Mouse (Mus musculus): ENCODE data around the gene Csf1. TPM values are rescaled to one million over a fixed set of nuclear protein-coding genes. Genes with fewer than 3 reads are reported as not detected.

Gene Csf1
- 5.1 TPM for polyA plus RNA-seq (2014; fragmentation: Illumina TruSeq; extraction: RNeasy Lipid Tissue Mini Kit (QIAGEN cat#74804); ENCODE audit: low read depth, low replicate concordance)

GRCm38 (mm10) chr3:107759929-107760581 is at the start of gene Csf1:
Gene Csf1, minus strand, starts transcription at chr3:107760469.

GRCm38 (mm10) chr3:107695948-107696881 is 64.1 kb downstream of the Csf1 start, which contains the start of gene Ahcyl1:
Gene Ahcyl1, minus strand, starts transcription at chr3:107696560.

Other genes with a start within 250 kb of the Csf1 start
- 5.8 TPM for gene Slc6a17, start 242.5 kb downstream of the Csf1 start, polyA plus RNA-seq (2014; fragmentation: Illumina TruSeq; extraction: RNeasy Lipid Tissue Mini Kit (QIAGEN cat#74804); ENCODE audit: low read depth, low replicate concordance)
- not detected for gene Ubl4b, start 205.4 kb downstream of the Csf1 start, polyA plus RNA-seq (2014; fragmentation: Illumina TruSeq; extraction: RNeasy Lipid Tissue Mini Kit (QIAGEN cat#74804); ENCODE audit: low read depth, low replicate concordance)
- gene Alx3, start 165.4 kb downstream of the Csf1 start, polyA plus RNA-seq (2014; fragmentation: Illumina TruSeq; extraction: RNeasy Lipid Tissue Mini Kit (QIAGEN cat#74804); ENCODE audit: low read depth, low replicate concordance), result not detected
- not detected for gene Gm10961, start 129.1 kb downstream of the Csf1 start, polyA plus RNA-seq (2014; fragmentation: Illumina TruSeq; extraction: RNeasy Lipid Tissue Mini Kit (QIAGEN cat#74804); ENCODE audit: low read depth, low replicate concordance)
- gene Strip1, start 128.8 kb downstream of the Csf1 start, polyA plus RNA-seq (2014; fragmentation: Illumina TruSeq; extraction: RNeasy Lipid Tissue Mini Kit (QIAGEN cat#74804); ENCODE audit: low read depth, low replicate concordance), result 4.6 TPM
- 298 TPM for gene Ahcyl1, start 63.9 kb downstream of the Csf1 start, polyA plus RNA-seq (2014; fragmentation: Illumina TruSeq; extraction: RNeasy Lipid Tissue Mini Kit (QIAGEN cat#74804); ENCODE audit: low read depth, low replicate concordance)
- 0.24 TPM for gene Eps8l3, start 116.8 kb upstream of the Csf1 start, polyA plus RNA-seq (2014; fragmentation: Illumina TruSeq; extraction: RNeasy Lipid Tissue Mini Kit (QIAGEN cat#74804); ENCODE audit: low read depth, low replicate concordance)
- gene Gstm5, start 135.4 kb upstream of the Csf1 start, polyA plus RNA-seq (2014; fragmentation: Illumina TruSeq; extraction: RNeasy Lipid Tissue Mini Kit (QIAGEN cat#74804); ENCODE audit: low read depth, low replicate concordance), result 298 TPM
- gene Gstm7, start 171.3 kb upstream of the Csf1 start, polyA plus RNA-seq (2014; fragmentation: Illumina TruSeq; extraction: RNeasy Lipid Tissue Mini Kit (QIAGEN cat#74804); ENCODE audit: low read depth, low replicate concordance), result 4.3 TPM
- 1.2 TPM for gene Gstm6, start 183.3 kb upstream of the Csf1 start, polyA plus RNA-seq (2014; fragmentation: Illumina TruSeq; extraction: RNeasy Lipid Tissue Mini Kit (QIAGEN cat#74804); ENCODE audit: low read depth, low replicate concordance)
- not detected for gene Gstm3, start 208.8 kb upstream of the Csf1 start, polyA plus RNA-seq (2014; fragmentation: Illumina TruSeq; extraction: RNeasy Lipid Tissue Mini Kit (QIAGEN cat#74804); ENCODE audit: low read depth, low replicate concordance)
- gene Gstm2, start 226.0 kb upstream of the Csf1 start, polyA plus RNA-seq (2014; fragmentation: Illumina TruSeq; extraction: RNeasy Lipid Tissue Mini Kit (QIAGEN cat#74804); ENCODE audit: low read depth, low replicate concordance), result 66.2 TPM

All from kidney, adult 10 weeks (tissue).